Mouse (Mus musculus) urinary bladder, adult 2 months (tissue): ENCODE measurements around the gene Oprd1. TPM values are rescaled to one million over a fixed set of nuclear protein-coding genes. Genes with fewer than 3 reads are reported as not detected.

Experiments
- DNase-seq: peaks from one replicate; pipeline ENCODE4 v3.0.0; 2022; ENCODE audit warnings: low spot score
- polyA plus RNA-seq: library from polyadenylated mRNA; depleted of rRNA; stranded (reverse); fragments of >200 nt; gene quantifications from 2 replicates; pipeline ENCODE4 v1.2.3, GENCODE M21; 2012

The Oprd1 gene
- polyA plus RNA-seq, 1 experiment = 1.4 TPM

GRCm38 (mm10) chr4:132133920-132134319, 10.4 kb downstream of the Oprd1 start:
- no peak for DNase-seq

- DNase-seq = no peak
Observed at GRCm38 (mm10) chr4:132133381-132133780, 10.9 kb downstream of the Oprd1 start.

GRCm38 (mm10) chr4:132132297-132132696, 12.0 kb downstream of the Oprd1 start:
- no peak for DNase-seq

- no peak for DNase-seq
Observed at GRCm38 (mm10) chr4:132131790-132132189, 12.5 kb downstream of the Oprd1 start.

- no peak for DNase-seq
Observed at GRCm38 (mm10) chr4:132131116-132131515, 13.2 kb downstream of the Oprd1 start.

- DNase-seq = no peak
Observed at GRCm38 (mm10) chr4:132130645-132131044, 13.6 kb downstream of the Oprd1 start.

- no peak for DNase-seq
Observed at GRCm38 (mm10) chr4:132130134-132130533, 14.2 kb downstream of the Oprd1 start.

GRCm38 (mm10) chr4:132128997-132129636, 15.2 kb downstream of the Oprd1 start:
- no peak for DNase-seq

GRCm38 (mm10) chr4:132127091-132127490, 17.2 kb downstream of the Oprd1 start:
- DNase-seq = no peak

- no peak for DNase-seq
Observed at GRCm38 (mm10) chr4:132123166-132123565, 21.1 kb downstream of the Oprd1 start.

- DNase-seq = no peak
Observed at GRCm38 (mm10) chr4:132121674-132122073, 22.6 kb downstream of the Oprd1 start.

GRCm38 (mm10) chr4:132119566-132119965, 24.7 kb downstream of the Oprd1 start:
- no peak for DNase-seq

GRCm38 (mm10) chr4:132116315-132116714, 28.0 kb downstream of the Oprd1 start:
- no peak for DNase-seq

GRCm38 (mm10) chr4:132113411-132114095, 30.7 kb downstream of the Oprd1 start:
- DNase-seq = no peak

GRCm38 (mm10) chr4:132111227-132111626, 33.1 kb downstream of the Oprd1 start:
- DNase-seq = no peak

GRCm38 (mm10) chr4:132108221-132108620, 36.1 kb downstream of the Oprd1 start:
- DNase-seq = no peak

- DNase-seq = no peak
Observed at GRCm38 (mm10) chr4:132101152-132101551, 43.1 kb downstream of the Oprd1 start.

- no peak for DNase-seq
Observed at GRCm38 (mm10) chr4:132099548-132099947, 44.7 kb downstream of the Oprd1 start.

- no peak for DNase-seq
Observed at GRCm38 (mm10) chr4:132095043-132095442, 49.2 kb downstream of the Oprd1 start.

- DNase-seq = no peak
Observed at GRCm38 (mm10) chr4:132093928-132094327, 50.4 kb downstream of the Oprd1 start.

GRCm38 (mm10) chr4:132093136-132093535, 51.1 kb downstream of the Oprd1 start:
- DNase-seq = no peak

GRCm38 (mm10) chr4:132088921-132089320, 55.4 kb downstream of the Oprd1 start:
- DNase-seq = no peak

- DNase-seq = no peak
Observed at GRCm38 (mm10) chr4:132085114-132085513, 59.2 kb downstream of the Oprd1 start.
